Mouse (Mus musculus): ENCODE measurements around the gene Slc2a9. TPM values are rescaled to one million over a fixed set of nuclear protein-coding genes. Genes with fewer than 3 reads are reported as not detected.

Slc2a9 gene
- polyA plus RNA-seq, 1 experiment from 2014 or later: 0.28 TPM

GRCm38 (mm10) chr5:38440252-38441005 is 62.5 kb downstream of the Slc2a9 start:
- no peak overlapping the region for H3K4me2 ChIP-seq (ENCODE audit: low read length)
- no peaks in the 10 kb centered on the region for H3K27me3 ChIP-seq (ENCODE audit: control insufficient read depth, insufficient read depth, low read length)
- no peak for DNase-seq
- WGBS: 80% methylated on average over 9 of the region's 9 CpGs
- H3K4me3 ChIP-seq (replicated peaks; ENCODE audit: low read depth, low read length): no peak overlapping the region
- no peak for ATAC-seq (ENCODE audit: low FRiP score, low TSS enrichment)
- no peak overlapping the region for H3K9ac ChIP-seq (replicated peaks; ENCODE audit: low read length)
- H3K4me1 ChIP-seq (ENCODE audit: control insufficient read depth, insufficient read depth, low read length): no peaks in the 10 kb centered on the region
- no peaks in the 10 kb centered on the region for H3K36me3 ChIP-seq (ENCODE audit: control insufficient read depth, insufficient read depth, low read length)
- no peak overlapping the region for H3K27ac ChIP-seq (replicated peaks; ENCODE audit: low read depth, low read length)
- no peaks in the 10 kb centered on the region; the same call in 1 of the 2 replicates for H3K9me3 ChIP-seq (ENCODE audit: control insufficient read depth, low read length)

- ATAC-seq (ENCODE audit: low FRiP score, low TSS enrichment) (no peak), DNase-seq (no peak)
- no peaks in the 10 kb centered on the region for H3K36me3 ChIP-seq (ENCODE audit: control insufficient read depth, insufficient read depth, low read length)
- H3K9ac ChIP-seq (replicated peaks; ENCODE audit: low read length): no peak overlapping the region
- H3K4me1 ChIP-seq (ENCODE audit: control insufficient read depth, insufficient read depth, low read length): no peaks in the 10 kb centered on the region
- no peaks in the 10 kb centered on the region; the same call in 1 of the 2 replicates for H3K9me3 ChIP-seq (ENCODE audit: control insufficient read depth, low read length)
- H3K4me3 ChIP-seq (replicated peaks; ENCODE audit: low read depth, low read length): no peak overlapping the region
- no peak overlapping the region for H3K4me2 ChIP-seq (ENCODE audit: low read length)
- no peaks in the 10 kb centered on the region for H3K27me3 ChIP-seq (ENCODE audit: control insufficient read depth, insufficient read depth, low read length)
- no peak overlapping the region for H3K27ac ChIP-seq (replicated peaks; ENCODE audit: low read depth, low read length)
- WGBS: 90% methylated on average over 11 of the region's 11 CpGs
Observed at GRCm38 (mm10) chr5:38436681-38437080, 66.3 kb downstream of the Slc2a9 start.

GRCm38 (mm10) chr5:38434875-38435274 is 68.1 kb downstream of the Slc2a9 start:
- 83% methylated on average over 3 of the region's 3 CpGs for WGBS
- H3K4me2 ChIP-seq (ENCODE audit: low read length): no peak overlapping the region
- no peak for ATAC-seq (ENCODE audit: low FRiP score, low TSS enrichment)
- no peaks in the 10 kb centered on the region; the same call in 1 of the 2 replicates for H3K9me3 ChIP-seq (ENCODE audit: control insufficient read depth, low read length)
- no peaks in the 10 kb centered on the region for H3K4me1 ChIP-seq (ENCODE audit: control insufficient read depth, insufficient read depth, low read length)
- H3K27me3 ChIP-seq (ENCODE audit: control insufficient read depth, insufficient read depth, low read length): no peaks in the 10 kb centered on the region
- H3K4me3 ChIP-seq (replicated peaks; ENCODE audit: low read depth, low read length): no peak overlapping the region
- no peak overlapping the region for H3K27ac ChIP-seq (replicated peaks; ENCODE audit: low read depth, low read length)
- no peaks in the 10 kb centered on the region for H3K36me3 ChIP-seq (ENCODE audit: control insufficient read depth, insufficient read depth, low read length)
- no peak for DNase-seq
- H3K9ac ChIP-seq (replicated peaks; ENCODE audit: low read length): no peak overlapping the region

GRCm38 (mm10) chr5:38431201-38431600 is 71.7 kb downstream of the Slc2a9 start:
- DNase-seq: no peak
- Histone ChIP-seq H3K4me3 (replicated peaks; ENCODE audit: low read depth, low read length) (no peak overlapping the region), H3K9me3 (ENCODE audit: control insufficient read depth, low read length) (no peaks in the 10 kb centered on the region), H3K4me2 (ENCODE audit: low read length) (no peak overlapping the region), H3K27me3 (ENCODE audit: control insufficient read depth, insufficient read depth, low read length) (no peaks in the 10 kb centered on the region), H3K27ac (replicated peaks; ENCODE audit: low read depth, low read length) (no peak overlapping the region), H3K9ac (replicated peaks; ENCODE audit: low read length) (no peak overlapping the region), H3K36me3 (ENCODE audit: control insufficient read depth, insufficient read depth, low read length) (no peaks in the 10 kb centered on the region), H3K4me1 (ENCODE audit: control insufficient read depth, insufficient read depth, low read length) (no peaks in the 10 kb centered on the region)
- WGBS: 92% methylated on average over 7 of the region's 7 CpGs
- ATAC-seq (ENCODE audit: low FRiP score, low TSS enrichment): no peak

GRCm38 (mm10) chr5:38429106-38429505 is 73.8 kb downstream of the Slc2a9 start:
- Histone ChIP-seq H3K4me3 (replicated peaks; ENCODE audit: low read depth, low read length) (no peak overlapping the region), H3K27me3 (ENCODE audit: control insufficient read depth, insufficient read depth, low read length) (no peaks in the 10 kb centered on the region), H3K27ac (replicated peaks; ENCODE audit: low read depth, low read length) (no peak overlapping the region), H3K9me3 (ENCODE audit: control insufficient read depth, low read length) (no peaks in the 10 kb centered on the region), H3K36me3 (ENCODE audit: control insufficient read depth, insufficient read depth, low read length) (no peaks in the 10 kb centered on the region), H3K4me2 (ENCODE audit: low read length) (no peak overlapping the region), H3K9ac (replicated peaks; ENCODE audit: low read length) (no peak overlapping the region), H3K4me1 (ENCODE audit: control insufficient read depth, insufficient read depth, low read length) (no peaks in the 10 kb centered on the region)
- no peak for ATAC-seq (ENCODE audit: low FRiP score, low TSS enrichment)
- DNase-seq: no peak
- 77% methylated on average over 6 of the region's 6 CpGs for WGBS

GRCm38 (mm10) chr5:38427757-38428156 is 75.2 kb downstream of the Slc2a9 start:
- Histone ChIP-seq H3K9me3 (ENCODE audit: control insufficient read depth, low read length) (no peaks in the 10 kb centered on the region), H3K4me3 (replicated peaks; ENCODE audit: low read depth, low read length) (no peak overlapping the region), H3K9ac (replicated peaks; ENCODE audit: low read length) (no peak overlapping the region), H3K4me1 (ENCODE audit: control insufficient read depth, insufficient read depth, low read length) (no peaks in the 10 kb centered on the region), H3K36me3 (ENCODE audit: control insufficient read depth, insufficient read depth, low read length) (no peaks in the 10 kb centered on the region), H3K27me3 (ENCODE audit: control insufficient read depth, insufficient read depth, low read length) (no peaks in the 10 kb centered on the region), H3K27ac (replicated peaks; ENCODE audit: low read depth, low read length) (no peak overlapping the region), H3K4me2 (ENCODE audit: low read length) (no peak overlapping the region)
- 78% methylated on average over 5 of the region's 5 CpGs for WGBS
- DNase-seq (no peak), ATAC-seq (ENCODE audit: low FRiP score, low TSS enrichment) (no peak)

GRCm38 (mm10) chr5:38425569-38425968 is 77.4 kb downstream of the Slc2a9 start:
- Histone ChIP-seq H3K9ac (replicated peaks; ENCODE audit: low read length) (no peak overlapping the region), H3K4me3 (replicated peaks; ENCODE audit: low read depth, low read length) (no peak overlapping the region), H3K4me2 (ENCODE audit: low read length) (no peak overlapping the region), H3K36me3 (ENCODE audit: control insufficient read depth, insufficient read depth, low read length) (no peaks in the 10 kb centered on the region), H3K27ac (replicated peaks; ENCODE audit: low read depth, low read length) (no peak overlapping the region), H3K9me3 (ENCODE audit: control insufficient read depth, low read length) (no peaks in the 10 kb centered on the region), H3K27me3 (ENCODE audit: control insufficient read depth, insufficient read depth, low read length) (no peaks in the 10 kb centered on the region), H3K4me1 (ENCODE audit: control insufficient read depth, insufficient read depth, low read length) (0 out of 2 replicates have a peak, but pooled peaks cover 3% of the 10 kb centered on the region)
- ATAC-seq (ENCODE audit: low FRiP score, low TSS enrichment): no peak
- WGBS: 91% methylated on average over 6 of the region's 6 CpGs
- DNase-seq: no peak

GRCm38 (mm10) chr5:38422426-38422825 is 80.5 kb downstream of the Slc2a9 start:
- H3K4me2 ChIP-seq (ENCODE audit: low read length): no peak overlapping the region
- no peak for DNase-seq
- no peak overlapping the region for H3K27ac ChIP-seq (replicated peaks; ENCODE audit: low read depth, low read length)
- no peak overlapping the region for H3K4me3 ChIP-seq (replicated peaks; ENCODE audit: low read depth, low read length)
- no peaks in the 10 kb centered on the region for H3K36me3 ChIP-seq (ENCODE audit: control insufficient read depth, insufficient read depth, low read length)
- H3K9me3 ChIP-seq (ENCODE audit: control insufficient read depth, low read length): no peaks in the 10 kb centered on the region
- WGBS: 2% methylated on average over 4 of the region's 4 CpGs
- 0 out of 2 replicates have a peak, but pooled peaks cover 3% of the 10 kb centered on the region for H3K4me1 ChIP-seq (ENCODE audit: control insufficient read depth, insufficient read depth, low read length)
- no peaks in the 10 kb centered on the region for H3K27me3 ChIP-seq (ENCODE audit: control insufficient read depth, insufficient read depth, low read length)
- ATAC-seq (ENCODE audit: low FRiP score, low TSS enrichment): no peak
- H3K9ac ChIP-seq (replicated peaks; ENCODE audit: low read length): no peak overlapping the region

- Histone ChIP-seq H3K36me3 (ENCODE audit: control insufficient read depth, insufficient read depth, low read length) (no peaks in the 10 kb centered on the region), H3K4me3 (replicated peaks; ENCODE audit: low read depth, low read length) (no peak overlapping the region), H3K27me3 (ENCODE audit: control insufficient read depth, insufficient read depth, low read length) (no peaks in the 10 kb centered on the region), H3K9me3 (ENCODE audit: control insufficient read depth, low read length) (no peaks in the 10 kb centered on the region), H3K4me2 (ENCODE audit: low read length) (no peak overlapping the region), H3K27ac (replicated peaks; ENCODE audit: low read depth, low read length) (no peak overlapping the region), H3K9ac (replicated peaks; ENCODE audit: low read length) (no peak overlapping the region), H3K4me1 (ENCODE audit: control insufficient read depth, insufficient read depth, low read length) (0 out of 2 replicates have a peak, but pooled peaks cover 3% of the 10 kb centered on the region)
- ATAC-seq (ENCODE audit: low FRiP score, low TSS enrichment): no peak
- WGBS: 83% methylated on average over 6 of the region's 6 CpGs
- DNase-seq: no peak
Observed at GRCm38 (mm10) chr5:38418799-38419198, 84.1 kb downstream of the Slc2a9 start.
